Mouse (Mus musculus): ENCODE data around the gene Chd4.

The Chd4 gene

GRCm38 (mm10) chr6:125087937-125088336 is 7.8 kb upstream of the Chd4 start:
- no peak for TF ChIP-seq NANOG (IDR thresholded peaks at IDR 0.05; ENCODE audit: borderline replicate concordance, low read length)
- no peak for TF ChIP-seq POU5F1 (IDR thresholded peaks at IDR 0.05; ENCODE audit: borderline replicate concordance, low read length)
- TF ChIP-seq CTCF (conservative IDR thresholded peaks at IDR 0.05; ENCODE audit: low read length), result no peak
- Histone ChIP-seq H3K4me1 (replicated peaks; ENCODE audit: low read depth, low read length) (peaks cover 78% of the 10 kb centered on the region), H3K27me3 (ENCODE audit: insufficient read depth, low read length) (no peaks in the 10 kb centered on the region), H3K4me3 (replicated peaks; ENCODE audit: low read length) (no peak overlapping the region), H3K9me3 (ENCODE audit: low read length) (peaks cover 7% of the 10 kb centered on the region), H3K36me3 (ENCODE audit: insufficient read depth, low read length) (peaks cover 13% of the 10 kb centered on the region)

- no peaks in the 10 kb centered on the region for H3K27me3 ChIP-seq (ENCODE audit: insufficient read depth, low read length)
- peaks cover 83% of the 10 kb centered on the region for H3K4me1 ChIP-seq (replicated peaks; ENCODE audit: low read depth, low read length)
- H3K36me3 ChIP-seq (ENCODE audit: insufficient read depth, low read length), result peaks cover 5% of the 10 kb centered on the region
- peak overlapping the region; percentile 52 for H3K4me3 ChIP-seq (replicated peaks; ENCODE audit: low read length)
- H3K9me3 ChIP-seq (ENCODE audit: low read length), result peaks cover 7% of the 10 kb centered on the region
- TF ChIP-seq NANOG (IDR thresholded peaks at IDR 0.05; ENCODE audit: borderline replicate concordance, low read length) (no peak), CTCF (conservative IDR thresholded peaks at IDR 0.05; ENCODE audit: low read length) (no peak), POU5F1 (IDR thresholded peaks at IDR 0.05; ENCODE audit: borderline replicate concordance, low read length) (no peak)
These were observed 7.0 kb upstream of the Chd4 start for GRCm38 (mm10) chr6:125088561-125089321.

GRCm38 (mm10) chr6:125089521-125090321 is 6.1 kb upstream of the Chd4 start:
- H3K36me3 ChIP-seq (ENCODE audit: insufficient read depth, low read length), result no peaks in the 10 kb centered on the region
- H3K27me3 ChIP-seq (ENCODE audit: insufficient read depth, low read length), result no peaks in the 10 kb centered on the region
- no peak for TF ChIP-seq POU5F1 (IDR thresholded peaks at IDR 0.05; ENCODE audit: borderline replicate concordance, low read length)
- no peak for TF ChIP-seq CTCF (conservative IDR thresholded peaks at IDR 0.05; ENCODE audit: low read length)
- H3K4me1 ChIP-seq (replicated peaks; ENCODE audit: low read depth, low read length), result peaks cover 85% of the 10 kb centered on the region
- H3K4me3 ChIP-seq (replicated peaks; ENCODE audit: low read length), result peak overlapping the region; percentile 66
- H3K9me3 ChIP-seq (ENCODE audit: low read length), result peaks cover 7% of the 10 kb centered on the region

GRCm38 (mm10) chr6:125090341-125091085 is 5.3 kb upstream of the Chd4 start:
- no peak for TF ChIP-seq NANOG (IDR thresholded peaks at IDR 0.05; ENCODE audit: borderline replicate concordance, low read length)
- TF ChIP-seq CTCF (conservative IDR thresholded peaks at IDR 0.05; ENCODE audit: low read length), result no peak
- TF ChIP-seq POU5F1 (IDR thresholded peaks at IDR 0.05; ENCODE audit: borderline replicate concordance, low read length), result no peak
- Histone ChIP-seq H3K36me3 (ENCODE audit: insufficient read depth, low read length) (no peaks in the 10 kb centered on the region), H3K4me3 (replicated peaks; ENCODE audit: low read length) (peak overlapping the region; percentile 66), H3K27me3 (ENCODE audit: insufficient read depth, low read length) (no peaks in the 10 kb centered on the region), H3K9me3 (ENCODE audit: low read length) (peaks cover 7% of the 10 kb centered on the region), H3K4me1 (replicated peaks; ENCODE audit: low read depth, low read length) (peaks cover 85% of the 10 kb centered on the region)

GRCm38 (mm10) chr6:125092372-125092771 is 3.4 kb upstream of the Chd4 start:
- H3K36me3 ChIP-seq (ENCODE audit: insufficient read depth, low read length), result peaks cover 3% of the 10 kb centered on the region
- peaks cover 5% of the 10 kb centered on the region for H3K9me3 ChIP-seq (ENCODE audit: low read length)
- peaks cover 72% of the 10 kb centered on the region for H3K4me1 ChIP-seq (replicated peaks; ENCODE audit: low read depth, low read length)
- TF ChIP-seq POU5F1 (IDR thresholded peaks at IDR 0.05; ENCODE audit: borderline replicate concordance, low read length) (no peak), CTCF (conservative IDR thresholded peaks at IDR 0.05; ENCODE audit: low read length) (no peak), NANOG (IDR thresholded peaks at IDR 0.05; ENCODE audit: borderline replicate concordance, low read length) (no peak)
- H3K27me3 ChIP-seq (ENCODE audit: insufficient read depth, low read length), result no peaks in the 10 kb centered on the region
- no peak overlapping the region; the same call in 1 of the 2 replicates for H3K4me3 ChIP-seq (replicated peaks; ENCODE audit: low read length)

GRCm38 (mm10) chr6:125094843-125095242 is 938 bp upstream of the Chd4 start:
- no peak for TF ChIP-seq POU5F1 (IDR thresholded peaks at IDR 0.05; ENCODE audit: borderline replicate concordance, low read length)
- no peak for TF ChIP-seq CTCF (conservative IDR thresholded peaks at IDR 0.05; ENCODE audit: low read length)
- TF ChIP-seq NANOG (IDR thresholded peaks at IDR 0.05; ENCODE audit: borderline replicate concordance, low read length), result no peak
- peaks cover 75% of the 10 kb centered on the region for H3K4me1 ChIP-seq (replicated peaks; ENCODE audit: low read depth, low read length)
- no peaks in the 10 kb centered on the region for H3K9me3 ChIP-seq (ENCODE audit: low read length)
- no peak overlapping the region for H3K4me3 ChIP-seq (replicated peaks; ENCODE audit: low read length)
- H3K36me3 ChIP-seq (ENCODE audit: insufficient read depth, low read length), result peaks cover 28% of the 10 kb centered on the region
- no peaks in the 10 kb centered on the region for H3K27me3 ChIP-seq (ENCODE audit: insufficient read depth, low read length)

- TF ChIP-seq NANOG (IDR thresholded peaks at IDR 0.05; ENCODE audit: borderline replicate concordance, low read length), result no peak
- no peak for TF ChIP-seq CTCF (conservative IDR thresholded peaks at IDR 0.05; ENCODE audit: low read length)
- no peak for TF ChIP-seq POU5F1 (IDR thresholded peaks at IDR 0.05; ENCODE audit: borderline replicate concordance, low read length)
- Histone ChIP-seq H3K4me1 (replicated peaks; ENCODE audit: low read depth, low read length) (peaks cover 76% of the 10 kb centered on the region), H3K27me3 (ENCODE audit: insufficient read depth, low read length) (no peaks in the 10 kb centered on the region), H3K36me3 (ENCODE audit: insufficient read depth, low read length) (peaks cover 42% of the 10 kb centered on the region), H3K9me3 (ENCODE audit: low read length) (no peaks in the 10 kb centered on the region), H3K4me3 (replicated peaks; ENCODE audit: low read length) (peak overlapping the region; percentile 95)
These were observed 457 bp downstream of the Chd4 start for GRCm38 (mm10) chr6:125096279-125096596.
